Mouse (Mus musculus) Patski (cell line): ENCODE results near the gene Abhd14a. TPM values are rescaled to one million over a fixed set of nuclear protein-coding genes. Genes with fewer than 3 reads are reported as not detected.
"Not testable (repeated sequence)": the region's sequence is repeated elsewhere in the genome, so short reads cannot be mapped to it uniquely, and the experiment has no call there.

Source experiments
- ATAC-seq: fragments of 100-300 bp; one replicate; pipeline ENCODE4 v1.8.0; 2021
- CTCF ChIA-PET: fragments of 350-600 bp; sonication (Branson Sonifier 250); formaldehyde crosslinking; loops from one replicate; lab custom pipeline; 2022; ENCODE audit warnings: inconsistent platforms; lab: Charles Lee
- POLR2A ChIA-PET: fragments of 350-600 bp; sonication (Branson Sonifier 250); formaldehyde crosslinking; loops from one replicate; lab custom pipeline; 2022; ENCODE audit warnings: antibody characterized with exemption, inconsistent platforms; lab: Charles Lee
- DNase-seq: peaks from one replicate; pipeline ENCODE4 v3.0.0-alpha.2; 2011; ENCODE audit warnings: low read depth, low spot score
- H3K27me3 ChIP-seq: fragments of 371-371 bp; one replicate; pipeline ENCODE4 v1.5.1; 2021
- CTCF ChIP-seq: fragments of 100-300 bp; IDR thresholded peaks from one replicate; pipeline ENCODE4 v1.5.1; 2021
- in situ Hi-C: fragments of 300-500 bp; cut with MboI; formaldehyde crosslinking; loops from 3 replicates; pipeline ENCODE4 v1.11.1; 2018; ENCODE audit warnings: low pct_unique_long_range_greater_than_20kb, mixed read lengths
- polyA plus RNA-seq: library from polyadenylated mRNA; unstranded; gene quantifications from one replicate; pipeline ENCODE4 v1.2.3, GENCODE M21; 2021

The Abhd14a gene
- 25.2 TPM for polyA plus RNA-seq

GRCm38 (mm10) chr9:106447348-106447747 is at the start of gene Abhd14a, which contains the start of gene Abhd14b:
Abhd14a (minus strand) TSS chr9:106447678.
Abhd14b (plus strand) TSS chr9:106447459.
- ATAC-seq = peak; percentile 82

GRCm38 (mm10) chr9:106487602-106488001 is 40.1 kb upstream of the Abhd14a start:
- DNase-seq, CTCF ChIA-PET, in situ Hi-C loops: not testable (repeated sequence)

More at GRCm38 (mm10) chr9:106447348-106447747, at the start of gene Abhd14a, which contains the start of gene Abhd14b:
- H3K27me3 ChIP-seq = no peaks in the 10 kb centered on the region
- ChIA-PET CTCF (interaction anchor here (2.0 to 3.9 kb wide), 2 partner anchors 27 to 29 kb away, joined by 7 to 31 read pairs; partner anchors contain the start of genes Parp3 and Rrp9), POLR2A (interaction anchor here (1.3 to 1.4 kb wide), 2 partner anchors 10 to 12 kb away, joined by 3 to 5 read pairs; no protein-coding TSS in a partner anchor)
- DNase-seq = peak; percentile 65
- no peak for TF ChIP-seq CTCF
- in situ Hi-C loops = no loop called here

GRCm38 (mm10) chr9:106485076-106485475 is 37.6 kb upstream of the Abhd14a start:
- TF ChIP-seq CTCF = no peak
- ATAC-seq (no peak), DNase-seq (no peak)
- in situ Hi-C loops = no loop called here
- POLR2A ChIA-PET = no interaction called here
- CTCF ChIA-PET = no interaction called here
- no peaks in the 10 kb centered on the region for H3K27me3 ChIP-seq

More at GRCm38 (mm10) chr9:106487602-106488001, 40.1 kb upstream of the Abhd14a start:
- H3K27me3 ChIP-seq, POLR2A ChIA-PET, ATAC-seq: not testable (repeated sequence)

GRCm38 (mm10) chr9:106483606-106484005 is 36.1 kb upstream of the Abhd14a start:
- in situ Hi-C loops = no loop called here
- no peak for DNase-seq
- no peak for TF ChIP-seq CTCF
- POLR2A ChIA-PET = interaction anchor here (1.0 kb wide), 1 partner anchor 29 kb away, joined by 3 read pairs; no protein-coding TSS in a partner anchor
- no peaks in the 10 kb centered on the region for H3K27me3 ChIP-seq
- ATAC-seq = no peak
- CTCF ChIA-PET = no interaction called here

GRCm38 (mm10) chr9:106483136-106483535 is 35.7 kb upstream of the Abhd14a start:
- in situ Hi-C loops = no loop called here
- H3K27me3 ChIP-seq = no peaks in the 10 kb centered on the region
- ChIA-PET CTCF (no interaction called here), POLR2A (no interaction called here)
- no peak for DNase-seq
- no peak for TF ChIP-seq CTCF
- ATAC-seq = no peak

- POLR2A ChIA-PET = no interaction called here
- H3K27me3 ChIP-seq = no peaks in the 10 kb centered on the region
- no peak for DNase-seq
- ATAC-seq = no peak
- in situ Hi-C loops = no loop called here
- TF ChIP-seq CTCF = no peak
- CTCF ChIA-PET = no interaction called here
Observed at GRCm38 (mm10) chr9:106482578-106483115, 35.2 kb upstream of the Abhd14a start.

GRCm38 (mm10) chr9:106481676-106482075 is 34.2 kb upstream of the Abhd14a start:
- CTCF ChIA-PET = no interaction called here
- in situ Hi-C loops = no loop called here

GRCm38 (mm10) chr9:106481075-106481474 is 33.6 kb upstream of the Abhd14a start:
- in situ Hi-C loops = no loop called here
- POLR2A ChIA-PET = no interaction called here
- TF ChIP-seq CTCF = no peak
- no peaks in the 10 kb centered on the region for H3K27me3 ChIP-seq
- DNase-seq = no peak
- CTCF ChIA-PET = no interaction called here
- ATAC-seq = no peak

More at GRCm38 (mm10) chr9:106481676-106482075, 34.2 kb upstream of the Abhd14a start:
- DNase-seq (no peak), ATAC-seq (no peak)
- no peaks in the 10 kb centered on the region for H3K27me3 ChIP-seq
- TF ChIP-seq CTCF = no peak
- POLR2A ChIA-PET = no interaction called here

GRCm38 (mm10) chr9:106480541-106480940 is 33.1 kb upstream of the Abhd14a start:
- H3K27me3 ChIP-seq = no peaks in the 10 kb centered on the region
- ChIA-PET CTCF (no interaction called here), POLR2A (no interaction called here)
- DNase-seq = no peak
- in situ Hi-C loops = no loop called here
- TF ChIP-seq CTCF = no peak
- ATAC-seq = no peak

GRCm38 (mm10) chr9:106478101-106478500 is 30.6 kb upstream of the Abhd14a start:
- H3K27me3 ChIP-seq = no peaks in the 10 kb centered on the region
- ChIA-PET CTCF (interaction anchor here (1.3 to 3.7 kb wide), 4 partner anchors 29 to 266 kb away, joined by 3 to 33 read pairs (median 19); partner anchors contain the start of genes Abhd14a and Rpl29), POLR2A (interaction anchor here (0.8 kb wide), 1 partner anchor 25 kb away, joined by 3 read pairs; the partner anchor contains the start of gene Pcbp4)
- in situ Hi-C loops = loop anchor here (5.0 kb wide), 2 partner anchors 41 to 106 kb away; partner anchors contain the start of gene Acy1
- TF ChIP-seq CTCF = no peak
- DNase-seq = no peak
- ATAC-seq = no peak

GRCm38 (mm10) chr9:106477649-106478048 is 30.2 kb upstream of the Abhd14a start:
- DNase-seq (no peak), ATAC-seq (no peak)
- H3K27me3 ChIP-seq = no peaks in the 10 kb centered on the region
- in situ Hi-C loops = loop anchor here (5.0 kb wide), 2 partner anchors 40 to 105 kb away; partner anchors contain the start of gene Acy1
- ChIA-PET POLR2A (interaction anchor here (0.8 kb wide), 1 partner anchor 25 kb away, joined by 3 read pairs; the partner anchor contains the start of gene Pcbp4), CTCF (interaction anchor here (0.6 to 3.7 kb wide), 19 partner anchors 18 to 306 kb away, joined by 3 to 33 read pairs (median 4); partner anchors contain the start of genes Abhd14a, Acy1 and Rpl29)
- no peak for TF ChIP-seq CTCF
